Mouse (Mus musculus) midbrain, embryonic 16.5 days (tissue): ENCODE results near the gene Mms22l. TPM values are rescaled to one million over a fixed set of nuclear protein-coding genes. Genes with fewer than 3 reads are reported as not detected.

Source experiments
- ATAC-seq: fragments of 200-750 bp; cut with Nextera tagmentation; 2 replicates; pipeline ENCODE4 v1.8.0; 2017; ENCODE audit warnings: moderate TSS enrichment
- H3K27ac ChIP-seq: fragments of 300-500 bp; sonication (generic); 2 replicates; pipeline ENCODE4 v1.5.1; 2014; ENCODE audit warnings: mild to moderate bottlenecking, low read length, mixed read lengths
- H3K27me3 ChIP-seq: fragments of 300-500 bp; sonication (generic); 2 replicates; pipeline ENCODE4 v1.6.1; 2014; ENCODE audit warnings: low read depth, low read length, mixed read lengths; ENCODE audit not compliant: control insufficient read depth, insufficient read depth
- H3K36me3 ChIP-seq: fragments of 300-500 bp; sonication (generic); 2 replicates; pipeline ENCODE4 v1.6.1; 2014; ENCODE audit warnings: mild to moderate bottlenecking, low read length, moderate library complexity, mixed read lengths; ENCODE audit not compliant: control insufficient read depth, insufficient read depth
- H3K4me1 ChIP-seq: fragments of 300-500 bp; sonication (generic); 2 replicates; pipeline ENCODE4 v1.6.1; 2014; ENCODE audit warnings: mild to moderate bottlenecking, low read length, mixed read lengths; ENCODE audit not compliant: control insufficient read depth, insufficient read depth
- H3K4me2 ChIP-seq: fragments of 300-500 bp; sonication (generic); 2 replicates; pipeline ENCODE4 v1.6.1; 2014; ENCODE audit warnings: mild to moderate bottlenecking, low read length, mixed read lengths
- H3K4me3 ChIP-seq: fragments of 300-500 bp; sonication (generic); 2 replicates; pipeline ENCODE4 v1.5.1; 2014; ENCODE audit warnings: low read depth, mild to moderate bottlenecking, low read length, moderate library complexity, mixed read lengths
- H3K9ac ChIP-seq: fragments of 300-500 bp; sonication (generic); 2 replicates; pipeline ENCODE4 v1.6.1; 2014; ENCODE audit warnings: low read depth, low read length, mixed read lengths
- H3K9me3 ChIP-seq: fragments of 300-500 bp; sonication (generic); replicated peaks from 2 replicates; pipeline ENCODE4 v1.6.1; 2014; ENCODE audit warnings: mild to moderate bottlenecking, low read length, mixed read lengths; ENCODE audit not compliant: control insufficient read depth, poor library complexity, severe bottlenecking
- WGBS: fragments of 180-500 bp; shearing (Covaris S2); extraction: QIAGEN DNeasy Blood & Tissue Kit; methylation state at CpG from one replicate; pipeline ENCODE4 v1.1.7; 2014; 5-methylcytosine and 5-hydroxymethylcytosine counted together
- polyA plus RNA-seq: library from polyadenylated mRNA; unstranded; fragments of >200 nt; fragmentation: Nextera tagmentation; extraction: Ambion mirVana; gene quantifications from 2 replicates; pipeline ENCODE4 v1.2.1, GENCODE M21; 2015

Gene Mms22l
- polyA plus RNA-seq, 1 experiment from 2014 or later: 2.7 TPM

DNA sequence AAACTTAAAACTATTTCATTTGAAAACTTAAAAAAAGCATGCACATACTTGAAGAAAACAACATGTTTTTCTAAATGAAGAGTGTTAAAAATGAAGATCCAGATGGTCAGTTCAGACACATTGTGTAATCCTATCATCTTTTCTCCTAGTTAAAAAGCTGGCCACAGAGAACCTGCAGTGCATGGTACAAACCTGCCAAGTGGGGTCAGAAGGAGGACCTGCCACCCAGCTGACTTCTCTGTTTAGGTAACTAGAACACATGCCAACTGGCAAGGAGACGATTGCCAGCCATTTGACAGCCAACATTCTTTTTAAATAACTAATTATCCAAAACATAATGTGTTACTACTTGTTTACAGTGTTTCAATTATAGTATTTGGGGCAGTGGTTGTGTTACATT lies 102.4 kb downstream of the Mms22l start:
- Histone ChIP-seq H3K36me3 (no peaks in the 10 kb centered on the region), H3K9me3 (no peaks in the 10 kb centered on the region), H3K9ac (no peak overlapping the region), H3K4me1 (no peaks in the 10 kb centered on the region), H3K4me3 (no peak overlapping the region), H3K27me3 (no peaks in the 10 kb centered on the region), H3K4me2 (no peak overlapping the region), H3K27ac (no peak overlapping the region)
- ATAC-seq: no peak
- WGBS: 94% methylated on average over 1 of the region's 1 CpGs

DNA sequence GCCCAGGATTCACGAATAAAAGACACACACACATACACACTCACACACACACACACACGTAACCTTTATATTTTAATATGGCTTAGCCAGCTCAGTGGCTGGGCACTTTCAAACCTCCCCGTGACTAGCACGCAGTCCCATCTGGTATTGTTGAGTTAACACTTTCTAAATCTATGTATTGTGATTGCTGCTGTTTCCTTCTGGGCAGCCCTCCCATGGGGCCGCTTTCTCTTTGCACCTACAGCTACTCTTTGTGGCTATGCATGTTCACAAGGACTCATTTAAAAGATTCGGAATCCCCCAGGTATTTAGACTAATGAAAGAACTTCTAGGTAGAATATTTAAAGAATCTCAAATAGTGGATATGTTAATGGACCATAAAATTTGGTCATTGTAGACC lies 105.5 kb downstream of the Mms22l start:
- no peak overlapping the region for H3K9ac ChIP-seq
- no peaks in the 10 kb centered on the region for H3K27me3 ChIP-seq
- H3K9me3 ChIP-seq: no peaks in the 10 kb centered on the region
- no peak overlapping the region for H3K4me2 ChIP-seq
- ATAC-seq: no peak
- H3K36me3 ChIP-seq: no peaks in the 10 kb centered on the region
- no peaks in the 10 kb centered on the region for H3K4me1 ChIP-seq
- H3K27ac ChIP-seq: no peak overlapping the region
- no peak overlapping the region for H3K4me3 ChIP-seq
- WGBS: 90% methylated on average over 6 of the region's 6 CpGs

DNA sequence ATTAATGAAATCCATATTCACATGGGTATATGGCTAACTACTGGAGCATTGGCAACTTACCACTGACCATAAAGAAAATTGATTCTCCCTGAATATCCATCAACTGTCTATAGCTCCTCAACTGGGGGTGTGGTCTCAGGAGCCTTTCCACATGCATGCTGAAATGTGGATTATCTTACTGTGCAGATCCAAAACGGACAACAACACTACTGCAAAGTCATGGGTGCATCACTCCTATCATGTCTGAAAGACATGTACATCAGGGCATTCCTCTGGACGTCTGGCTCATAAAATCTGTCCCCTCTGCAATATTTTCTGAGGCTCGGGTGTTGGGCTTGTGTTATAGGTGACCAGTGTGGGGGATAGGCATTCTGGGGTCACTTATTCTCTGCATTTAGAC lies 112.8 kb downstream of the Mms22l start:
- no peak for ATAC-seq

DNA sequence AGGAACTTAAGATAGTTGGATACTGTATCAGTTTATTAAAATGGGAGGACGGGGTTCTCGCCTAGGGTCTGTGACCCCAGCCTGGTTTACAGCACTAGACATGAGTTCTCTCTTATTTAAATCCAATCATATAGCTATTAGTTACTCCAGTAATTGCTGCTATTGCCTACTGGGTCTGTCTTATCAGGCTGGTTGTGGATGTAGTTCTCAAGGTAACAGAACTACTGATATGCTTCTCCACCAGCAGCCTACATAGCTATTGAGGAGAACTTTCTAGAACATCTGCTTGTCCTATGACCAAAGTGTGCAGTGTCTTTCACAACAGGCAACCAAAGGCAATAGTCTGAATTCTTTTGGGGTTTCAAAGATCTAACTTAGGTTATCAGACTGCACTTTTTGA lies 113.3 kb downstream of the Mms22l start:
- no peak overlapping the region for H3K4me3 ChIP-seq
- no peak overlapping the region for H3K4me2 ChIP-seq
- H3K36me3 ChIP-seq: no peaks in the 10 kb centered on the region
- H3K27me3 ChIP-seq: no peaks in the 10 kb centered on the region
- no peaks in the 10 kb centered on the region for H3K9me3 ChIP-seq
- H3K4me1 ChIP-seq: no peaks in the 10 kb centered on the region
- no peak overlapping the region for H3K9ac ChIP-seq
- no peak overlapping the region for H3K27ac ChIP-seq
- 100% methylated on average over 2 of the region's 2 CpGs for WGBS
- ATAC-seq: no peak

More for the DNA sequence above, 112.8 kb downstream of the Mms22l start:
- Histone ChIP-seq H3K27ac (no peak overlapping the region), H3K4me1 (no peaks in the 10 kb centered on the region), H3K9ac (no peak overlapping the region), H3K36me3 (no peaks in the 10 kb centered on the region), H3K4me3 (no peak overlapping the region), H3K27me3 (no peaks in the 10 kb centered on the region), H3K9me3 (no peaks in the 10 kb centered on the region), H3K4me2 (no peak overlapping the region)
- WGBS: 89% methylated on average over 3 of the region's 3 CpGs

DNA sequence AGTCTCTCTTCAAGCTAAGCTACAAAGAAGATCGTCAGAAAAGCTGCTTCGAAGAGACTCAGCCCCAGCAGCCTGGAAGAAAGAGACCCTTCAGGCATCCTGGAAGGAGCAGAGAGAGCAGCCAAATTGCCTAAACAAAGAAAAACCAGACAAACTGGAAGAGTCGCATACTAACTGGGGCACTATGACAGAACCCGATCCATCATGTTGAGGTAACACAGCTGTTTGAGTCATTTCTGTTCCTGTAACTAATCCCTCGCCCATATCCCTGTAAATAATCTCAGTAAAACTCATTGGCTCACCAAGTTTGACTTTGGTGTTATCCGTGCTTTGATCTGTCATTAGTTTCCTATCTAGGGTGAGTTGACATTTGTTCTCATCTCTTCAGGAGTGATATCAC lies 123.8 kb downstream of the Mms22l start:
- Histone ChIP-seq H3K27me3 (no peaks in the 10 kb centered on the region), H3K36me3 (0 out of 2 replicates have a peak, but pooled peaks cover 2% of the 10 kb centered on the region), H3K9ac (no peak overlapping the region), H3K4me1 (no peaks in the 10 kb centered on the region), H3K27ac (no peak overlapping the region), H3K4me3 (no peak overlapping the region), H3K4me2 (no peak overlapping the region), H3K9me3 (no peaks in the 10 kb centered on the region)
- ATAC-seq: no peak
- WGBS: 86% methylated on average over 6 of the region's 6 CpGs

DNA sequence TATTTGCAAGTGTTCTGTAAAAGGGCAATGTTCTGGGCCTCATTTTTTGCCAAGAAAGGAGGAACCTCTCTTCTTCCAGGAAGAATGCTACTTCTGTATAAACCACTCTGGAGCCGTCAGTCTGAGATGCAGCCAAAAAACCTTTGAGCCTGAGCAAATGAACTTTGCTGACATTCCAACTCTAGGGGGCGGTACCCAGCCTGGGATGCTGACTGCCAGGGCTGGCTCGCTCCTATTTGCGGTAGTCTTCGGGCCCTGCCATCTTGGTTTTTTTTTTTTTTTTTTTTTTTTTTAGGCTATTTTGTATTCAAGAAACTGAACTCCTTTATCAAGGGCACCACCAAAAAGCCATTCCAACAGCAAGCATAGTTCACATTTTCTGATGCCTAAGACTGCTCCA lies 124.2 kb downstream of the Mms22l start:
- 83% methylated on average over 5 of the region's 5 CpGs for WGBS

DNA sequence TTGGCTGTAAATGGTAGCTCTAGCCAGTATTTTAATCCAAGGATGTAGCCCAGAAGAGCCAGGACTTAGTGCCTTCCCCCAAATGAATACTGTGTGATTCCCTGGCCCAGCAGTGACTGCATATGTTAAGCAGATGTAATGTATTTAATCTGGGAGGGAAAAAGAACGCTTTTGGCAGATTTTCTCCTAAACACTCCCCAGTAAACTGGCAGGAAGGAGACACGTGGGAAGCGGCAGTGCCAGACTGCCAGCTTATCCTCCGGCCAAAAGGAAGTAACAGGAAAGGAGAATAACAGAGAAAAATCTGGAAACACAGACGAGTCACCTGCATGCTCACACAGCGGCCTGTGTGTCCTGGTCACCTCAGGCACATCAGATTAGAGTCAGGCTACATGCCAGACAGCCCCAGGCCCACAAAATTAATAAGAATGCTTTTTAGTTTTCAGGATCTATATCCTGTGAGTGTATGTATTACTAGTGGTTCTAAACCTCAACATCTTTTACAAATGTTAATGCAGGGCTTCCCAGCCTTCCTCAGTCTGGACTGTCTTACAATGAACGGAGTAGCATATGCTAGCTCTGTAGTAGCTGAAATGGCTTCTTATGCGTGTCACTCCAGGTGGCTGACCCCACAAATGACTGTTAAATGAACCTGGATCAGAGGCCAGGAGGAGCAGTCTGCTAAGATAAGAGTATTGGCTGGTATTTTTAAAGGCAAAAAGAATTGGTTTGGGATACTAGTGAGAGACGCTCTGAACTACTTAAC lies 125.4 kb downstream of the Mms22l start:
- WGBS: 67% methylated on average over 9 of the region's 9 CpGs
- no peak overlapping the region for H3K27ac ChIP-seq
- 0 out of 2 replicates have a peak, but pooled peaks have one; percentile 23 for ATAC-seq

More for the DNA sequence above, 124.2 kb downstream of the Mms22l start:
- H3K4me2 ChIP-seq: no peak overlapping the region
- H3K27ac ChIP-seq: no peak overlapping the region
- no peak overlapping the region for H3K9ac ChIP-seq
- 0 out of 2 replicates have a peak, but pooled peaks cover 2% of the 10 kb centered on the region for H3K36me3 ChIP-seq
- no peak overlapping the region for H3K4me3 ChIP-seq
- H3K9me3 ChIP-seq: no peaks in the 10 kb centered on the region
- H3K27me3 ChIP-seq: no peaks in the 10 kb centered on the region
- no peaks in the 10 kb centered on the region for H3K4me1 ChIP-seq
- ATAC-seq: no peak

DNA sequence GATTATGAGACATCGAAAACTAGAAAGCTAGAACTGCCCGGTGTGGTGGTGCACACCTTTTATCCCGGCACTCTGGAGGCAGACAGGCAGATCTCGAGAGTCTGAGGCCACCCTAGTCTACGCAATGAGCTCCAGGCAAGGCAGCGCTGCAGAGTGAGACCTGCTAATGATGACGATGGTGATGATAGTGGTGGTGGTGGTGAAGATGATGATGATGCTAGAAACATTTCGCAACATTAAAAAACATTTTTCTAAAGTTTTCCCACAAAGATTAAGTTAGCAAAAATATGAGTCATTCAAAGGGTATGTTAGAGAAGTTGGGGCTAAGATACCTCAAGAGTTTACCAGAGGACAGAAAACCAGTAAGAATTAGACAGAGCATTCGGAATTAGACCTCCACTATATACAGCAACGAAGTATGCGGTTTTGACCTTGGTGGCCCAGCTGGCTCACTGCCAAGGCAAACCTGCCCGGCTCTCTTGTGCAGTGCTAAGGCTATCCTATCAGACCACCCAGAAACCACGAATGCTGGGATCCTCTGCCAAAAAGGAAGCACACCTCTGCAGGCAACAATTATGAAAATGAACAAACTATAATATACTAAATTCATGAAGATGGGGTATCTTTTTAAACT lies 129.8 kb downstream of the Mms22l start:
- H3K4me1 ChIP-seq: peaks cover under 1% of the 10 kb centered on the region; the same call in 1 of the 2 replicates
- H3K36me3 ChIP-seq: no peaks in the 10 kb centered on the region
- no peak overlapping the region for H3K9ac ChIP-seq
- no peaks in the 10 kb centered on the region for H3K27me3 ChIP-seq
- no peak overlapping the region for H3K4me2 ChIP-seq
- H3K9me3 ChIP-seq: no peaks in the 10 kb centered on the region
- WGBS: 82% methylated on average over 13 of the region's 13 CpGs
- H3K27ac ChIP-seq: no peak overlapping the region
- no peak overlapping the region for H3K4me3 ChIP-seq
- no peak for ATAC-seq

More for the DNA sequence above, 125.4 kb downstream of the Mms22l start:
- Histone ChIP-seq H3K27me3 (no peaks in the 10 kb centered on the region), H3K4me3 (no peak overlapping the region), H3K9me3 (no peaks in the 10 kb centered on the region), H3K4me2 (no peak overlapping the region), H3K4me1 (no peaks in the 10 kb centered on the region), H3K9ac (no peak overlapping the region), H3K36me3 (no peaks in the 10 kb centered on the region)

DNA sequence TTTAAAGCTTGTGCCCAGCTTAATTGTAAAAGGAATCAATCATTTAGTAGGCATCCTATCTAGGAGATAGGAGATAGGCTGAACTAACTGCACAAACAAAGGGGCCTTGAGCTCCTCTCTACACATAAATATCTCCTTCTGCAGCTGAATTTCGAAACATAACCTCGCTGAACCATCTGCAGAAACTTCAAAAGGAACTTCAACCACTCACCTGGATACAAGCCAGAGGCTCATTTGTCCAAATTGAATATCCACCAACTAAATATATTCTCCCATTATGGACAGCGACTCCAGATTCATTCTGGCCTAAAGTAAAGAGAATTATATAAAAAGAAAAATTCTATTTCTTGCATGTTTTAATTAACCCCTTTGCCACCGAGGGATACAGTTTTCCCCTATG lies 130.4 kb downstream of the Mms22l start:
- 76% methylated on average over 4 of the region's 4 CpGs for WGBS
- Histone ChIP-seq H3K9me3 (no peaks in the 10 kb centered on the region), H3K27me3 (no peaks in the 10 kb centered on the region), H3K27ac (no peak overlapping the region), H3K9ac (no peak overlapping the region), H3K4me2 (no peak overlapping the region), H3K36me3 (no peaks in the 10 kb centered on the region), H3K4me1 (peaks cover 6% of the 10 kb centered on the region), H3K4me3 (no peak overlapping the region)
- no peak for ATAC-seq
